Mouse (Mus musculus) duodenum, adult 2 months (tissue): ENCODE results near the gene Dtnbp1. TPM values are rescaled to one million over a fixed set of nuclear protein-coding genes. Genes with fewer than 3 reads are reported as not detected.

Experiments used
- polyA plus RNA-seq: library from polyadenylated mRNA; depleted of rRNA; stranded (reverse); fragments of >200 nt; gene quantifications from 2 replicates; pipeline ENCODE4 v1.2.3, GENCODE M21; 2012; ENCODE audit warnings: low replicate concordance; rRNA removed

The Dtnbp1 gene
- 21.9 and 28.2 TPM in 2 replicates for polyA plus RNA-seq

GRCm38 (mm10) chr13:45001911-45002615 is at the start of gene Dtnbp1:
TSS of gene Dtnbp1 (minus strand) at chr13:45002147.

Other genes starting within 250 kb of the Dtnbp1 start
- 0.11 and 0.20 TPM in 2 replicates for gene Gm9817, start 76.5 kb upstream of the Dtnbp1 start, polyA plus RNA-seq